Mouse (Mus musculus): ENCODE measurements at regions not wholly inside any gene's neighbourhood (a gene's known extent, or its start where the extent isn't known, plus 50 kb on each side); places are given as distances from the start of the nearest gene placed in this dataset.

DNA sequence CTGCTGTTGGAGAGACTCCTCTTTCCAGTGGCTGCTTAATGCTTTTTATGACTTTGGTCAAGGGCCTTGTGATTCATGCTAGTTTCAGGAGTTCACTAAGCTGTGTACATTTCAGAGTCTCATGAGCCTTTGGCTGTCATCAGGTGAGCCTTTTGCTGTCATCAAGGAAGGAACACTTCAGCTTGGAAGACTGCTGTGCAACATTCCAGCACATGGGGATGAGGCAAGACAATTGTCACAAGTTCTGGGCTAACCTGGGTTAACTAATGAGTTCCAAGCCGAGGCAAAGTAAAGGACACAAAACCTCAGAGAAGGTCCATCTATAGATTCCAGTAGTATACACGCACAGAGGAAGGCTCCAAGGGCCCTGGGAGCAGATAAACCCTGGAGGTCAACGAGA lies 124.8 kb upstream of the Eef2kmt start:
- no peak overlapping the region for H3K4me3 ChIP-seq (ENCODE audit: control insufficient read depth in 1 of 2, insufficient read depth in 1 of 2, low read depth in 2 of 2, low read length in 2 of 2)
- DNase-seq (ENCODE audit: low read depth, low spot score): no peak
- no peaks in the 10 kb centered on the region for H3K27me3 ChIP-seq (ENCODE audit: control insufficient read depth in 1 of 2, insufficient read depth in 2 of 2, low read length in 2 of 2)
- H3K36me3 ChIP-seq (ENCODE audit: control insufficient read depth in 1 of 2, insufficient read depth in 2 of 2, low read length in 2 of 2): no peaks in the 10 kb centered on the region
- H3K4me1 ChIP-seq (ENCODE audit: control insufficient read depth in 1 of 2, insufficient read depth in 2 of 2, low read length in 2 of 2): no peaks in the 10 kb centered on the region
- TF ChIP-seq MAZ (IDR thresholded peaks at IDR 0.05; ENCODE audit: low read depth, low read length) (no peak), ZMIZ1 (IDR thresholded peaks at IDR 0.05; ENCODE audit: low read depth, low read length) (no peak)
- no peaks in the 10 kb centered on the region for H3K79me2 ChIP-seq (ENCODE audit: control insufficient read depth, insufficient read depth, low read length, poor library complexity)
- no peaks in the 10 kb centered on the region for H3K9me3 ChIP-seq (replicated peaks; ENCODE audit: insufficient read depth, low read length)
- no peak overlapping the region for H3K9ac ChIP-seq (ENCODE audit: control insufficient read depth, low read depth, low read length, poor library complexity, severe bottlenecking)
- H3K27ac ChIP-seq (ENCODE audit: control insufficient read depth, low read depth, low read length): no peak overlapping the region

- TF ChIP-seq MXI1 (IDR thresholded peaks at IDR 0.05; ENCODE audit: low read depth, low read length): no peak
- TF ChIP-seq MYB (IDR thresholded peaks at IDR 0.05; ENCODE audit: low read depth, low read length): no peak
- TF ChIP-seq BHLHE40 (IDR thresholded peaks at IDR 0.05; ENCODE audit: borderline replicate concordance, low read depth, low read length): no peak
- TF ChIP-seq TCF12 (IDR thresholded peaks at IDR 0.05; ENCODE audit: low read depth, low read length): no peak
- TF ChIP-seq MAZ (IDR thresholded peaks at IDR 0.05; ENCODE audit: low read depth, low read length): no peak
- no peak overlapping the region for H3K27ac ChIP-seq (ENCODE audit: control insufficient read depth, low read depth, low read length)
- H3K4me1 ChIP-seq (ENCODE audit: control insufficient read depth in 1 of 2, insufficient read depth in 2 of 2, low read length in 2 of 2): no peaks in the 10 kb centered on the region
- no peaks in the 10 kb centered on the region for H3K27me3 ChIP-seq (ENCODE audit: control insufficient read depth in 1 of 2, insufficient read depth in 2 of 2, low read length in 2 of 2)
- no peaks in the 10 kb centered on the region for H3K9me3 ChIP-seq (replicated peaks; ENCODE audit: insufficient read depth, low read length)
- H3K9ac ChIP-seq (ENCODE audit: control insufficient read depth, low read depth, low read length, poor library complexity, severe bottlenecking): no peak overlapping the region
- no peak for DNase-seq (ENCODE audit: low read depth, low spot score)
- H3K79me2 ChIP-seq (ENCODE audit: control insufficient read depth, insufficient read depth, low read length, poor library complexity): no peaks in the 10 kb centered on the region
- no peak overlapping the region for H3K4me3 ChIP-seq (ENCODE audit: control insufficient read depth in 1 of 2, insufficient read depth in 1 of 2, low read depth in 2 of 2, low read length in 2 of 2)
- H3K36me3 ChIP-seq (ENCODE audit: control insufficient read depth in 1 of 2, insufficient read depth in 2 of 2, low read length in 2 of 2): no peaks in the 10 kb centered on the region
Measured at GRCm38 (mm10) chr16:5377001-5377400, 121.2 kb upstream of the Eef2kmt start.

DNA sequence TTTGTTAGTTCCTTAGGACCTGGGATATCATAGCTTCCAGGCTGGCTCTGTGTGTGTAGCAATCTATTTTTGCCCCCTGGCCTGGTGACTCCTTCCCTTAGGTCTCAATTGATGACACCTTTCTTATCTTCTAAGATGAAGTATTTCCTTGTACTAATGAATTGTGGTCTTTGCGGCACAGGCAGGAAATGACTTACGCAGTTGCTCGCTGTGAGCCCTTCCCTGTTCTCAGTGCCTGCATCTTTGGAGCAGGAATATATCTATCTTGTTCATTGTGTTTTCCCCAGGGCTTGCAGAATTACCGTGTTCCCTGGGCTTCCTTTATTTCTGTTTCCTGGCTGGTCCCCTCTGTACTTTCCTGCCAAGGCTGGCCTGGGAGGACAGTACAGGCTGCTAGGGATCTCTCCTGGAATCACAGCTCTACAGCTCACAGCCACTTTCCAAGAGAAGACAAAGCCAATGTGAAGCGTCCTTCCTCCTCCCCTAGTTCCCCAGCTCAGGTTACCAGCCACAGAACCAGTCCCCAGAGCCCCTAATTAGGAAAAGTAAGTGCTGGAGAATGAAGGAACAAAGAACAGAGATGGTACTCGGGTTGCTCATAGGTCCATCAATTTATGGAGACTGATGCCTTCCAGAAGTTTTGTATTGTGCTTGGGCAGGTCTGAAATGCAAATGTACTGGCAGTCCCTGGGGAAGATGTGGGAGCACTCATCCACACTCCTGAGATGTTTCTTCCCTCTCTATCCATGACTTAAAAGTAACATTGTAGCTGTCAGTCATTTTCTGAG lies 119.2 kb upstream of the Eef2kmt start:
- no peak for TF ChIP-seq POLR2AphosphoS5 (IDR thresholded peaks at IDR 0.05; ENCODE audit: borderline replicate concordance, low read depth, low read length)
- Histone ChIP-seq H3K27me3 (ENCODE audit: control insufficient read depth in 1 of 2, insufficient read depth in 2 of 2, low read length in 2 of 2) (no peaks in the 10 kb centered on the region), H3K9ac (ENCODE audit: control insufficient read depth, low read depth, low read length, poor library complexity, severe bottlenecking) (no peak overlapping the region), H3K27ac (ENCODE audit: control insufficient read depth, low read depth, low read length) (no peak overlapping the region), H3K4me3 (ENCODE audit: control insufficient read depth in 1 of 2, insufficient read depth in 1 of 2, low read depth in 2 of 2, low read length in 2 of 2) (no peak overlapping the region), H3K79me2 (ENCODE audit: control insufficient read depth, insufficient read depth, low read length, poor library complexity) (no peaks in the 10 kb centered on the region), H3K4me1 (ENCODE audit: control insufficient read depth in 1 of 2, insufficient read depth in 2 of 2, low read length in 2 of 2) (no peaks in the 10 kb centered on the region), H3K36me3 (ENCODE audit: control insufficient read depth in 1 of 2, insufficient read depth in 2 of 2, low read length in 2 of 2) (no peaks in the 10 kb centered on the region), H3K9me3 (replicated peaks; ENCODE audit: insufficient read depth, low read length) (no peaks in the 10 kb centered on the region)
- DNase-seq (ENCODE audit: low read depth, low spot score): no peak
